Mouse (Mus musculus) adrenal gland, postnatal 4 days (tissue): ENCODE data around the gene 4930535I16Rik. TPM values are rescaled to one million over a fixed set of nuclear protein-coding genes. Genes with fewer than 3 reads are reported as not detected.
"Not testable (repeated sequence)": the region's sequence is repeated elsewhere in the genome, so short reads cannot be mapped to it uniquely, and the experiment has no call there.

ENCODE experiments used
- DNase-seq, 2 experiments: peaks; one replicate each; pipeline ENCODE4 v3.0.0; 2021 to 2022; ENCODE audit warnings: low spot score in 2 of 2, mixed read lengths in 2 of 2
- long read RNA-seq, 2 experiments: library from polyadenylated mRNA; stranded (forward); transcript quantifications; one replicate each; pipeline ENCODE4 v2.0.0; 2021
- total RNA-seq, 2 experiments: library from RNA; stranded (reverse); gene quantifications; 2 replicates each; pipeline ENCODE4 v1.2.3; 2021

The 4930535I16Rik gene
- not detected for total RNA-seq
- long read RNA-seq, experiment 1: 0 reads
- long read RNA-seq, experiment 2: 0 reads

- no peak for DNase-seq
Observed at GRCm38 (mm10) chr4:123917548-123918140, at the start of gene 4930535I16Rik. Gene 4930535I16Rik, minus strand, starts transcription at chr4:123918022.

DNA sequence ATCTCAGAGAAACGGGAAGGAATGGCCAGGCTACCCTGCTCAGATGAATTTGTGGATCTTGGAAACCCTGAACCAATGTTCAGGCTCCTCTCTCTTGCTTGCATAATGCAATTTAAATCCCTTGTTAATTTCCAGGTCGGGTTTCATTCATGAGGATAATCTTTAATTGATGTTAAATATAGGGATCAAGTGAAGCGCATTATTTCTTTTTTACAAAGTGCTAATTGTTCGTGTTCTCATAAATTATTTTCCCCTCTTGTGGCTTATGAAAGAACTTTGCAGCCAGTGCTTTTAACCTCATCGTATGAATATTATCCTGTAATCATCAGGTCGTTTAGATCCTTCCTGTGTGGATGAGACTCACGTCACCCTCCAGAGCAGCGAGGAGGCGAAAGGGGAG, 44.9 kb upstream of the 4930535I16Rik start:
- DNase-seq: no peak

DNA sequence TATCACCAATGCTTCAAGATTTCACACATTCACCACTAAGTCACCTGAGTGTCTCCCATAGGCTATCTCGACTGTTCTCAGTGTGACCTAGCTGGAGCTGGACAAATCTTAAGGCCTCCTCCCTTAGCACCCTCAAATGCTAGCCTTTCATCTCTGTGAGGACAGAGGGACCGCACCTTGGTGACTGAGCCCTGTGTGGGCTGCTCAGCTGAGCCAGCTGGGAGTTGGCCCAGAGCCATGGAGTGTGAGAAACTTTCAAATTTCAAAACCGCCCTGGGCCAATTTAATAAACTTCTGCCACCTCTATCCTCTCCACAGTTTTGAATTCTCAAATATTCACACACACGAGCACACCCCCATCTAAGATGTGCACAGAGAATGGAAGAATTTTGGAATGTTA, 43.1 kb upstream of the 4930535I16Rik start:
- no peak for DNase-seq

- DNase-seq: no peak
Observed at GRCm38 (mm10) chr4:123957891-123958290, 40.1 kb upstream of the 4930535I16Rik start.

- no peak for DNase-seq
Observed at GRCm38 (mm10) chr4:123957492-123957808, 39.6 kb upstream of the 4930535I16Rik start.

DNA sequence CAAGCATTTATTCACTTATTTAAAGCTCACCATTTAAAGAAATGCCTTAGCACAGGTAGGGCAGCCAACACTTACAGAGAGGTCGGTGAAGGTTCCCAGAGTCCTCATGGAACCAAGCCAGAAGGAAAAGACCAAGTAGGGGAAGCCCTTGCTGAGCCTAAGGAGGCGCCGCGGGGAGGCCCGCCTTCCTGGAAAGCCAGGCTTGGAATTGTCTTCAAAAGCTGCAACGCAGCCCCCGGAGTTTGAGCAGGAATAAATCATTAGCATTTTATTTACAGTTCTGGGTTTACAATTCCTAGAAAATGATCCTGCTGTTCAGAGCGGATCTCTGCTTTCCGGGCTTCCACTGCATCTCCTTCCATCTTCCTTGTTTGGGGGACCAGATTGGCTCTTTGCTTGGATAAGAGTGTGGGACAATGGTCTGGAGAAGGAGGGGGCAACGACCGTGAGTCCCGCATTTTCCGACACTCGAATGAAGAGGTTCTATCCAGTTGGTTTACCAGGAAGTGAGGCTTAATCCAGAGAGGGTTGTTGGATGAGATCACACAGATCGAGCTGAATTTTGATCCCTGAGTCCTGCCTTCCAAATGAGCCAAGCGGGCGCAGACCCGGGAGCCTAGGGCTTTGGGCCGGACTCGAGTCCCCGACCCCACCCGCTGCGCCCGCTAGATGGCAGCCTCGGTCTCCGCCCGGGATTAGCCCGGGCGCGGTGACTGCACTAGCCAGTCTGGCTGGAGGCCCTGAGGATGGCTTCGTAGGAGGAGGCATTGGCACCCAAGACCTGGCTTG, 39.1 kb upstream of the 4930535I16Rik start:
- peak; percentile 58 to 67 for DNase-seq

- DNase-seq: no peak
Observed at GRCm38 (mm10) chr4:123952059-123952458, 34.2 kb upstream of the 4930535I16Rik start.

DNA sequence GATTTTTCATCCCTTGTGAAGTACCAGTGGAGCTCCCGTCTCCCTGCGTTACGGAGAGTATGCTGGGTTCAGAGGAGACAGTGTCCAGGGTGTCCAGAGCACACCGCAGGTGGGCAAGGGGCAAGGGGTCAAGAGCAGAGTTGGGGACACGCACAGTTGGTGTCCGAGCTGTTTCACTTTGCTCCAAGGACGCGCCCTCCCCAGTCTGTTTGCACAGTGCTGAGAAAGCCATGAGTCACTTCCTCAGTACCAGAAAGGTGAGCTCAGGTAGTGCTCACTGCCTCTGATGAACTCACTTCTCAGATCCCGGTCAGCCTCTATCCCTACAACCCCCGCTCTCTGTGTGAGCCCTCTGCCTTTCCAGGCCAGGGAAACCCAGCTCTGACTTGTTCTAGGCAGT, 31.8 kb upstream of the 4930535I16Rik start:
- no peak for DNase-seq

DNA sequence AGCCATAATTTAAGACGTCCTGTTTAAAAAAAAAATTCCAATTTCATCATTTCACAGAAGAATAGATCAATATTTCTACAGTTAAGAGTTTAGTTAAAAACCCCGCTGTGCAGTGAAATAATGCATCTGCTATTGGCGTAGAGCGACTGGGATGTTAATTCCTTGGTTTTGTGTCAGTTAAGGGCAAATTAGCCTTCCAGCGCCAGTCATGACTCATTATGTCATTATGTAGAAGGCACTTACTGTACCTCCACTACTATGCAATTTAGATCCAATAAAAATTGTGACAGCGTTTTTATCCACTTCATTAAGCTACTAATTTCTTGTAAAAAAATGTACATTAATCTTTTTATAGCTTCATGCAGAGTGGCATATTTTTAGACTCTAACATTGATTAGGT, 31.1 kb upstream of the 4930535I16Rik start:
- no peak for DNase-seq

- no peak for DNase-seq
Observed at GRCm38 (mm10) chr4:123947149-123947548, 29.3 kb upstream of the 4930535I16Rik start.

DNA sequence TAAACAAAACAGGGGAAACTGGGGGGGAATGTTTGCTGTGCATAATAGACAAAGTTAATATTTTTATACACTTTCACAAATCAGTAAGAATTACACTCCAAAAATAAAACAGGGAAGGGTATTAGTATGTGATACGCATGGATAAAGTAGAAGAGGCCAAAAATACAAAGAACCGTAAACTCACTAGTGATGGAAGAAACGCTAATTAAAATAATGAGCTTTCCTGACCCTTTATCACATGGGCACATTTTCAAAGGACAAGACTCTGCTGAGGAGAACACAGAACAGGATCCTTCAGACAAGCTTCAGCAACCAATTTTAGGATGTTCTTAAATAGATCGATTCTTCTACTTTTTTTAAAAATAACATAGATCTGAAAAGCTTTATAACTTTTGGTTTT, 28.9 kb upstream of the 4930535I16Rik start:
- DNase-seq: no peak

DNA sequence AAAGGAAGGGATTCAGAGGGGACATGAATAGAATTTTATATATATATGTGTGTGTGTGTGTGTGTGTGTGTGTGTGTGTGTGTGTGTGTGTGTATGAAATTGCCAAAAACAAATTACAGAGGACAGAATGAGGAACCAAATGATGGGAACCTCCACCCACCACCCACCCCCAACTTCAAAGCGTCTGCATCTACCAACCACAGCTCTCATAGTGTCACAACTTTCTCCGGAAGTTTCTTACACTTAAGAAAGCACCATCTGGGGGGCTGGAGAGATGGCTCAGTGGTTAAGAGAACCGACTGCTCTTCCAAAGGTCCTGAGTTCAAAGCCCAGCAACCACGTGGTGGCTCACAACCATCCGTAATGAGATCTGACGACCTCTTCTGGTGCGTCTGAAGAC, 23.1 kb upstream of the 4930535I16Rik start:
- DNase-seq: not testable (repeated sequence)

GRCm38 (mm10) chr4:123939838-123940237, 22.0 kb upstream of the 4930535I16Rik start:
- peak; percentile 43 to 61 for DNase-seq

DNA sequence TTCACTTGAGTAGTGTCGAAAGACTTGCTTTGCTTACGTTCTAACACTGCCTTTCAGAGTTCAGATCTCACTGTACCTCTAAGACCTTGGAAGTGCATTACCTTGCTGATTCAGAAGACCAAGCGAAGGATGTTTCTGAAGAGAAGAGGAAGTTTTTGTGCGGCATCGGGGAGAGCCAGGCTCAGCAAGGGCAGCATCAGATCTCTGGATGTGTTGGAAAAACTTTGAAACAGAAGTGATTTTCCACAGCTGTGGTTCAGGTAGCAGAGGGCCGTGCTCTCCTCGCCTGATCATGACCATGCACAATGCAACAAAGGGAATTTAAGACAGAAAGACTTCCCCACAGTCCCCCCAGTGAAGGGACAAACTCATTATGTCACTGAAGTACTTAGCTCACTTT, 18.2 kb upstream of the 4930535I16Rik start:
- DNase-seq: no peak

DNA sequence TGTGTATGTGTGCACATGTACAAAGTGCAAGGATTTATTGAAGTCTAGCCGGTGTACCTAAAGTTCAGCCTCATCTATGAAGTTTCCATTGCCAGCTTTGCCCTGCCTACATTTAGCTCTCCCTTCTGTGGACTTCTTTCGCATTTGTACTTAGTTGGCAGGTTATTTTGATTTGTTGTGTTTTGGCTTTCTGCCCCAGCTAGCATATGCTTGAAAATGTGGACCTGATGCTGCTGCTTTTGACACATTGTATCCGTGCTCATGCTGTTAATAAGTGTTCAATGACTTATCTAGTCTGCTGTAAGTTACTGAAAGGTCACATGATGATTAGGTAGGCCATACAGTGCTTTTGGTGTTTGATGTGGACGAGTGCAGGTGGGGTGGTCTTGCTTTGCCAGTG, 16.5 kb upstream of the 4930535I16Rik start:
- no peak for DNase-seq

DNA sequence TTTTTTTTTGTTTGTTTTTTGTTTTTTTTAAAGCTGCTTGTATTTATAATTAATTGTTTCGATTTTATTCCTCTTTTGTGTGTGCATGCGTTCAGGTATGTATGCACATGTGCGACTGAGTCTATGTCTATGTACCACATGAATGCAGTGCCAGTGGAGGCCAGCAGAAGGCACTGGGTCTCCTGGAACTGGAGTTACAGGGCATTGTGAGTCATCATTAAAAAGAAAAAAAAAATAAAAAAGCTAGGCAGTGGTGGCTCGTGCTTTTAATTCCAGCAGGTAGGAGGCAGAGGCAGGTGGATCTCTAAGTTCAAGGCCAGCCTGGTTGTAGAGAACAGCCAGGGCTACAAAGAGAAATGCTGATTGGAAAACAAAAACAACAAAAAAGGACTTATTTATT, 12.2 kb upstream of the 4930535I16Rik start:
- no peak for DNase-seq

GRCm38 (mm10) chr4:123927961-123928360, 10.1 kb upstream of the 4930535I16Rik start:
- no peak for DNase-seq

GRCm38 (mm10) chr4:123921055-123921565, 3.3 kb upstream of the 4930535I16Rik start:
- DNase-seq: no peak

GRCm38 (mm10) chr4:123918851-123919250, 1.0 kb upstream of the 4930535I16Rik start:
- DNase-seq: no peak

GRCm38 (mm10) chr4:123916748-123917547, 874 bp downstream of the 4930535I16Rik start, which contains the start of gene Rragc:
Gene Rragc, plus strand, starts transcription at chr4:123917446.
- peak; percentile 100 for DNase-seq

GRCm38 (mm10) chr4:123912431-123912830, 5.4 kb downstream of the 4930535I16Rik start:
- DNase-seq: no peak

- DNase-seq: no peak
Observed at GRCm38 (mm10) chr4:123911503-123911902, 6.3 kb downstream of the 4930535I16Rik start.
